Mouse (Mus musculus) midbrain, embryonic 15.5 days (tissue): ENCODE measurements around the gene Cxcr5. TPM values are rescaled to one million over a fixed set of nuclear protein-coding genes. Genes with fewer than 3 reads are reported as not detected.

Source experiments
- ATAC-seq: fragments of 200-750 bp; cut with Nextera tagmentation; replicated peaks from 2 replicates; pipeline ENCODE4 v1.8.0; 2017; ENCODE audit warnings: moderate TSS enrichment
- H3K27ac ChIP-seq: fragments of 300-500 bp; sonication (generic); 2 replicates; pipeline ENCODE4 v1.5.1; 2015; ENCODE audit warnings: mild to moderate bottlenecking, inconsistent platforms
- H3K27me3 ChIP-seq: fragments of 300-500 bp; sonication (generic); replicated peaks from 2 replicates; pipeline ENCODE4 v1.6.1; 2015; ENCODE audit warnings: inconsistent platforms
- H3K36me3 ChIP-seq: fragments of 300-500 bp; sonication (generic); replicated peaks from 2 replicates; pipeline ENCODE4 v1.6.1; 2015; ENCODE audit warnings: inconsistent platforms
- H3K4me1 ChIP-seq: fragments of 300-500 bp; sonication (generic); 2 replicates; pipeline ENCODE4 v1.6.1; 2015; ENCODE audit warnings: inconsistent platforms
- H3K4me2 ChIP-seq: fragments of 300-500 bp; sonication (generic); 2 replicates; pipeline ENCODE4 v1.6.1; 2015; ENCODE audit warnings: inconsistent platforms, mild to moderate bottlenecking, moderate library complexity
- H3K4me3 ChIP-seq: fragments of 300-500 bp; sonication (generic); 2 replicates; pipeline ENCODE4 v1.5.1; 2015; ENCODE audit warnings: mild to moderate bottlenecking, inconsistent platforms
- H3K9ac ChIP-seq: fragments of 300-500 bp; sonication (generic); 2 replicates; pipeline ENCODE4 v1.6.1; 2015; ENCODE audit warnings: mild to moderate bottlenecking, inconsistent platforms
- H3K9me3 ChIP-seq: fragments of 300-500 bp; sonication (generic); 2 replicates; pipeline ENCODE4 v1.6.1; 2016; ENCODE audit warnings: inconsistent platforms
- WGBS: fragments of 180-500 bp; shearing (Covaris S2); methylation state at CpG from one replicate; pipeline ENCODE4 v1.1.7; 2015; ENCODE audit warnings: mixed read lengths; 5-methylcytosine and 5-hydroxymethylcytosine counted together
- polyA plus RNA-seq: library from polyadenylated mRNA; unstranded; fragments of >200 nt; fragmentation: Nextera tagmentation; extraction: Ambion mirVana; gene quantifications from 2 replicates; pipeline ENCODE4 v1.2.1, GENCODE M21; 2015

The Cxcr5 gene
- polyA plus RNA-seq, 1 experiment from 2014 or later = not detected

- no peak overlapping the region for H3K27ac ChIP-seq
- no peaks in the 10 kb centered on the region for H3K36me3 ChIP-seq
- no peak overlapping the region for H3K9ac ChIP-seq
- ATAC-seq = no peak
- WGBS = 80% methylated on average over 8 of the region's 8 CpGs
- H3K4me1 ChIP-seq = no peaks in the 10 kb centered on the region
- H3K4me3 ChIP-seq = no peak overlapping the region
- H3K9me3 ChIP-seq = no peaks in the 10 kb centered on the region
- no peaks in the 10 kb centered on the region for H3K27me3 ChIP-seq
- H3K4me2 ChIP-seq = no peak overlapping the region
These were observed 9.5 kb downstream of the Cxcr5 start for GRCm38 (mm10) chr9:44552161-44552560.

- no peaks in the 10 kb centered on the region for H3K27me3 ChIP-seq
- H3K36me3 ChIP-seq = no peaks in the 10 kb centered on the region
- no peaks in the 10 kb centered on the region for H3K9me3 ChIP-seq
- H3K4me3 ChIP-seq = no peak overlapping the region
- H3K27ac ChIP-seq = no peak overlapping the region
- H3K4me2 ChIP-seq = no peak overlapping the region
- no peak overlapping the region for H3K9ac ChIP-seq
- ATAC-seq = no peak
- H3K4me1 ChIP-seq = no peaks in the 10 kb centered on the region
- 86% methylated on average over 10 of the region's 10 CpGs for WGBS
These were observed 10.5 kb downstream of the Cxcr5 start for GRCm38 (mm10) chr9:44551138-44551537.

- H3K9me3 ChIP-seq = no peaks in the 10 kb centered on the region
- no peaks in the 10 kb centered on the region for H3K36me3 ChIP-seq
- no peak overlapping the region for H3K4me3 ChIP-seq
- no peak overlapping the region for H3K9ac ChIP-seq
- H3K4me1 ChIP-seq = no peaks in the 10 kb centered on the region
- no peak overlapping the region for H3K4me2 ChIP-seq
- WGBS = 91% methylated on average over 8 of the region's 8 CpGs
- H3K27me3 ChIP-seq = no peaks in the 10 kb centered on the region
- ATAC-seq = no peak
- no peak overlapping the region for H3K27ac ChIP-seq
These were observed 13.1 kb downstream of the Cxcr5 start for GRCm38 (mm10) chr9:44548412-44549152.

- H3K4me2 ChIP-seq = no peak overlapping the region
- no peak overlapping the region for H3K4me3 ChIP-seq
- no peaks in the 10 kb centered on the region for H3K36me3 ChIP-seq
- no peaks in the 10 kb centered on the region for H3K27me3 ChIP-seq
- no peaks in the 10 kb centered on the region for H3K4me1 ChIP-seq
- no peak overlapping the region for H3K27ac ChIP-seq
- H3K9me3 ChIP-seq = no peaks in the 10 kb centered on the region
- ATAC-seq = no peak
- WGBS = 85% methylated on average over 3 of the region's 3 CpGs
- no peak overlapping the region for H3K9ac ChIP-seq
These were observed 16.7 kb downstream of the Cxcr5 start for GRCm38 (mm10) chr9:44544986-44545385.

GRCm38 (mm10) chr9:44542364-44542763, 19.3 kb downstream of the Cxcr5 start:
- Histone ChIP-seq H3K9ac (no peak overlapping the region), H3K36me3 (no peaks in the 10 kb centered on the region), H3K4me3 (no peak overlapping the region), H3K4me2 (no peak overlapping the region), H3K9me3 (no peaks in the 10 kb centered on the region), H3K27ac (no peak overlapping the region), H3K27me3 (no peaks in the 10 kb centered on the region), H3K4me1 (no peaks in the 10 kb centered on the region)
- ATAC-seq = no peak
- 92% methylated on average over 4 of the region's 4 CpGs for WGBS

GRCm38 (mm10) chr9:44540676-44541075, 21.0 kb downstream of the Cxcr5 start:
- no peak for ATAC-seq

GRCm38 (mm10) chr9:44539816-44540421, 21.8 kb downstream of the Cxcr5 start:
- Histone ChIP-seq H3K4me1 (no peaks in the 10 kb centered on the region), H3K36me3 (no peaks in the 10 kb centered on the region), H3K9ac (no peak overlapping the region), H3K27me3 (no peaks in the 10 kb centered on the region), H3K4me2 (no peak overlapping the region), H3K9me3 (no peaks in the 10 kb centered on the region), H3K4me3 (no peak overlapping the region), H3K27ac (no peak overlapping the region)
- ATAC-seq = no peak
- 57% methylated on average over 2 of the region's 2 CpGs for WGBS

More at GRCm38 (mm10) chr9:44540676-44541075, 21.0 kb downstream of the Cxcr5 start:
- H3K9ac ChIP-seq = no peak overlapping the region
- H3K4me3 ChIP-seq = no peak overlapping the region
- no peaks in the 10 kb centered on the region for H3K9me3 ChIP-seq
- H3K36me3 ChIP-seq = no peaks in the 10 kb centered on the region
- H3K4me2 ChIP-seq = no peak overlapping the region
- 82% methylated on average over 3 of the region's 3 CpGs for WGBS
- no peaks in the 10 kb centered on the region for H3K27me3 ChIP-seq
- no peaks in the 10 kb centered on the region for H3K4me1 ChIP-seq
- H3K27ac ChIP-seq = no peak overlapping the region

- no peak overlapping the region for H3K27ac ChIP-seq
- no peak for ATAC-seq
- 82% methylated on average over 19 of the region's 19 CpGs for WGBS
These were observed 23.9 kb downstream of the Cxcr5 start for GRCm38 (mm10) chr9:44537625-44538301.

GRCm38 (mm10) chr9:44532991-44533580, 28.6 kb downstream of the Cxcr5 start:
- H3K4me2 ChIP-seq = no peak overlapping the region
- 84% methylated on average over 6 of the region's 6 CpGs for WGBS
- no peak overlapping the region for H3K9ac ChIP-seq
- no peaks in the 10 kb centered on the region for H3K4me1 ChIP-seq
- no peak overlapping the region for H3K27ac ChIP-seq
- ATAC-seq = no peak
- H3K27me3 ChIP-seq = no peaks in the 10 kb centered on the region
- H3K36me3 ChIP-seq = no peaks in the 10 kb centered on the region
- H3K4me3 ChIP-seq = no peak overlapping the region
- H3K9me3 ChIP-seq = no peaks in the 10 kb centered on the region

More at GRCm38 (mm10) chr9:44537625-44538301, 23.9 kb downstream of the Cxcr5 start:
- Histone ChIP-seq H3K27me3 (no peaks in the 10 kb centered on the region), H3K9me3 (no peaks in the 10 kb centered on the region), H3K4me1 (no peaks in the 10 kb centered on the region), H3K9ac (no peak overlapping the region), H3K4me2 (no peak overlapping the region), H3K36me3 (no peaks in the 10 kb centered on the region), H3K4me3 (no peak overlapping the region)

- ATAC-seq = no peak
- Histone ChIP-seq H3K4me1 (no peaks in the 10 kb centered on the region), H3K36me3 (no peaks in the 10 kb centered on the region), H3K27me3 (no peaks in the 10 kb centered on the region), H3K9me3 (no peaks in the 10 kb centered on the region), H3K4me2 (no peak overlapping the region), H3K4me3 (no peak overlapping the region), H3K27ac (no peak overlapping the region), H3K9ac (no peak overlapping the region)
- 88% methylated on average over 8 of the region's 8 CpGs for WGBS
These were observed 33.3 kb downstream of the Cxcr5 start for GRCm38 (mm10) chr9:44528340-44528739.

- no peak for ATAC-seq
- Histone ChIP-seq H3K4me1 (no peaks in the 10 kb centered on the region), H3K36me3 (no peaks in the 10 kb centered on the region), H3K4me2 (no peak overlapping the region), H3K27ac (no peak overlapping the region), H3K9me3 (no peaks in the 10 kb centered on the region), H3K9ac (no peak overlapping the region), H3K27me3 (no peaks in the 10 kb centered on the region), H3K4me3 (no peak overlapping the region)
- 65% methylated on average over 9 of the region's 9 CpGs for WGBS
These were observed 35.2 kb downstream of the Cxcr5 start for GRCm38 (mm10) chr9:44526337-44527112.

GRCm38 (mm10) chr9:44525589-44525988, 36.1 kb downstream of the Cxcr5 start:
- Histone ChIP-seq H3K4me3 (no peak overlapping the region), H3K36me3 (no peaks in the 10 kb centered on the region), H3K27me3 (no peaks in the 10 kb centered on the region), H3K27ac (no peak overlapping the region), H3K4me2 (no peak overlapping the region), H3K9ac (no peak overlapping the region), H3K9me3 (no peaks in the 10 kb centered on the region), H3K4me1 (no peaks in the 10 kb centered on the region)
- ATAC-seq = no peak
- 92% methylated on average over 8 of the region's 8 CpGs for WGBS
